Comparison of ENCODE assay signal across 10 mouse cellular contexts in genomic region chr9:108341139-108341475, GRCm38 (mm10). TPM values are rescaled to one million over a fixed set of nuclear protein-coding genes. Genes with fewer than 3 reads are reported as not detected.
DNase-seq lines count a peak whose midpoint lies in the region; ATAC-seq and TF ChIP-seq lines count a peak whose summit lies in the region.
"Had no signal": no experiment of that assay in that cellular context is flagged by ENCODE, and none has a peak within 500 bp of the region (broad histone marks: within the 10 kb centered on the region; RNA-seq: fewer than 3 reads in every experiment).

No protein-coding gene starts in this region.

- no peak for TF ChIP-seq POLR2A in bone marrow, adult 2 months (IDR thresholded peaks at IDR 0.05; ENCODE audit: borderline replicate concordance, control insufficient read depth, low read depth, low read length)

- no peaks in the 10 kb centered on the region for H3K27me3 ChIP-seq in hindbrain, embryonic 13.5 days
- no peaks in the 10 kb centered on the region for H3K27me3 ChIP-seq in liver, embryonic 16.5 days (ENCODE audit: control insufficient read depth, insufficient read depth, low read depth, low read length)

- DNase-seq in kidney, adult 18-20 months: peak; percentile 25
- no peak for DNase-seq in kidney, postnatal 14 days
- DNase-seq in adrenal gland, adult 2 months: no peak
- no peak for DNase-seq in adrenal gland, adult 18-20 months (ENCODE audit: low spot score in 2 of 2)

- peak overlapping the region; percentile 96 for H3K27ac ChIP-seq in bone marrow, adult 2 months (ENCODE audit: control insufficient read depth, insufficient read depth, low read depth, low read length, poor library complexity)
- H3K27ac ChIP-seq in hindbrain, embryonic 13.5 days: no peak overlapping the region
- H3K27ac ChIP-seq in liver, embryonic 16.5 days (ENCODE audit: low read length): peak overlapping the region; percentile 100
- H3K27ac ChIP-seq: midbrain, embryonic 10.5 days had no signal

- TF ChIP-seq CTCF in bone marrow, adult 2 months (IDR thresholded peaks at IDR 0.05; ENCODE audit: control insufficient read depth, insufficient read depth, low read length): no peak

- H3K36me3 ChIP-seq in hindbrain, embryonic 13.5 days: peaks cover 2% of the 10 kb centered on the region
- peaks cover 15% of the 10 kb centered on the region for H3K36me3 ChIP-seq in liver, embryonic 16.5 days (ENCODE audit: control insufficient read depth, insufficient read depth)

- 14% methylated on average over 5 of the region's 5 CpGs for WGBS in bone marrow, adult 2 months
- 90% methylated on average over 5 of the region's 5 CpGs for WGBS in hindbrain, embryonic 13.5 days
- 32% methylated on average over 5 of the region's 5 CpGs for WGBS in liver, embryonic 16.5 days (ENCODE audit: insufficient replicate concordance)

- no peak for ATAC-seq in hindbrain, embryonic 13.5 days (ENCODE audit: low FRiP score)
- ATAC-seq in liver, embryonic 16.5 days (ENCODE audit: low read depth): no peak
- ATAC-seq: inflammation-experienced regulatory T-cells, adult 6 months had no signal

- H3K4me2 ChIP-seq in hindbrain, embryonic 13.5 days: peak overlapping the region; percentile 73; the same call in 1 of the 2 replicates
- peak overlapping the region; percentile 63 for H3K4me2 ChIP-seq in liver, embryonic 16.5 days (ENCODE audit: low read depth, low read length)

- 0 out of 2 replicates have a peak overlapping the region, but pooled peaks have one; percentile 87 for H3K9ac ChIP-seq in hindbrain, embryonic 13.5 days
- H3K9ac ChIP-seq in liver, embryonic 16.5 days (ENCODE audit: low read depth, low read length): peak overlapping the region; percentile 65

- no peaks in the 10 kb centered on the region for H3K9me3 ChIP-seq in hindbrain, embryonic 13.5 days
- no peaks in the 10 kb centered on the region for H3K9me3 ChIP-seq in liver, embryonic 16.5 days (replicated peaks; ENCODE audit: control insufficient read depth, low read length)
- H3K9me3 ChIP-seq: midbrain, embryonic 10.5 days had no signal

- peak overlapping the region; percentile 40 for H3K4me3 ChIP-seq in bone marrow, adult 2 months (replicated peaks; ENCODE audit: control insufficient read depth, low read depth, low read length)
- no peak overlapping the region for H3K4me3 ChIP-seq in hindbrain, embryonic 13.5 days
- peak overlapping the region; percentile 94 for H3K4me3 ChIP-seq in liver, embryonic 16.5 days (ENCODE audit: low read depth, low read length)

- H3K4me1 ChIP-seq in bone marrow, adult 2 months (ENCODE audit: control insufficient read depth, insufficient read depth, low read length): peaks cover 7% of the 10 kb centered on the region
- H3K4me1 ChIP-seq in hindbrain, embryonic 13.5 days (replicated peaks): peaks cover 33% of the 10 kb centered on the region
- peaks cover 59% of the 10 kb centered on the region for H3K4me1 ChIP-seq in liver, embryonic 16.5 days (ENCODE audit: control insufficient read depth, low read depth, low read length)

RNA-seq across cellular contexts. Expression of gene Gpx1, which starts 2.4 kb away (rescaled TPM):
- polyA plus RNA-seq in bone marrow, adult 2 months (2011; ENCODE audit: insufficient read depth, insufficient read length, low replicate concordance, missing spikeins): 1,398 and 2,156 TPM in 2 replicates
- polyA plus RNA-seq in hindbrain, embryonic 13.5 days (2015; fragmentation: Nextera tagmentation; extraction: Ambion mirVana): 503 and 518 TPM in 2 replicates
- polyA plus RNA-seq in liver, embryonic 16.5 days (2015; fragmentation: Nextera tagmentation; extraction: Ambion mirVana): 5,943 and 6,062 TPM in 2 replicates
- 100 to 1,000 TPM; 694 to 927 TPM for total RNA-seq in adrenal gland, adult 2 months (2021)
- polyA plus RNA-seq in adrenal gland, adult 2 months (2012; rRNA removed): 1,573 and 1,924 TPM in 2 replicates
- 100 to 1,000 TPM; 551 to 749 TPM for total RNA-seq in adrenal gland, adult 18-20 months (2021)

RNA-seq across cellular contexts. Expression of gene Usp4, which starts 6.5 kb away (rescaled TPM):
- polyA plus RNA-seq in bone marrow, adult 2 months (2011; ENCODE audit: insufficient read depth, insufficient read length, low replicate concordance, missing spikeins): 102 and 256 TPM in 2 replicates
- polyA plus RNA-seq in hindbrain, embryonic 13.5 days (2015; fragmentation: Nextera tagmentation; extraction: Ambion mirVana): 125 and 141 TPM in 2 replicates
- 61.7 and 68.8 TPM in 2 replicates for polyA plus RNA-seq in liver, embryonic 16.5 days (2015; fragmentation: Nextera tagmentation; extraction: Ambion mirVana)
- 100 to 1,000 TPM; 100 to 122 TPM for total RNA-seq in adrenal gland, adult 2 months (2021)
- polyA plus RNA-seq in adrenal gland, adult 2 months (2012; rRNA removed): 47.0 and 52.3 TPM in 2 replicates
- total RNA-seq in adrenal gland, adult 18-20 months (2021): 100 to 1,000 TPM; 107 to 126 TPM

RNA-seq across cellular contexts. Expression of gene Tcta, which starts 35.1 kb away (rescaled TPM):
- 5.6 and 13.2 TPM in 2 replicates for polyA plus RNA-seq in bone marrow, adult 2 months (2011; ENCODE audit: insufficient read depth, insufficient read length, low replicate concordance, missing spikeins)
- polyA plus RNA-seq in hindbrain, embryonic 13.5 days (2015; fragmentation: Nextera tagmentation; extraction: Ambion mirVana): 55.0 and 63.3 TPM in 2 replicates
- polyA plus RNA-seq in liver, embryonic 16.5 days (2015; fragmentation: Nextera tagmentation; extraction: Ambion mirVana): 14.9 and 15.2 TPM in 2 replicates
- 10 to 100 TPM; 31.3 to 56.7 TPM for total RNA-seq in adrenal gland, adult 2 months (2021)
- polyA plus RNA-seq in adrenal gland, adult 2 months (2012; rRNA removed): 42.8 and 46.3 TPM in 2 replicates
- total RNA-seq in adrenal gland, adult 18-20 months (2021): 10 to 100 TPM; 36.1 to 36.2 TPM

RNA-seq across cellular contexts. Expression of gene Rhoa, which starts 35.2 kb away (rescaled TPM):
- polyA plus RNA-seq in bone marrow, adult 2 months (2011; ENCODE audit: insufficient read depth, insufficient read length, low replicate concordance, missing spikeins): 138 and 223 TPM in 2 replicates
- polyA plus RNA-seq in hindbrain, embryonic 13.5 days (2015; fragmentation: Nextera tagmentation; extraction: Ambion mirVana): 279 and 287 TPM in 2 replicates
- 190 and 213 TPM in 2 replicates for polyA plus RNA-seq in liver, embryonic 16.5 days (2015; fragmentation: Nextera tagmentation; extraction: Ambion mirVana)
- 100 to 1,000 TPM; 355 to 363 TPM for total RNA-seq in adrenal gland, adult 2 months (2021)
- polyA plus RNA-seq in adrenal gland, adult 2 months (2012; rRNA removed): 169 and 187 TPM in 2 replicates
- total RNA-seq in adrenal gland, adult 18-20 months (2021): 100 to 1,000 TPM; 356 to 357 TPM

RNA-seq across cellular contexts. Expression of gene Amt, which starts 44.5 kb away (rescaled TPM):
- 1.7 and 15.2 TPM in 2 replicates for polyA plus RNA-seq in bone marrow, adult 2 months (2011; ENCODE audit: insufficient read depth, insufficient read length, low replicate concordance, missing spikeins)
- polyA plus RNA-seq in hindbrain, embryonic 13.5 days (2015; fragmentation: Nextera tagmentation; extraction: Ambion mirVana): 32.1 and 33.3 TPM in 2 replicates
- polyA plus RNA-seq in liver, embryonic 16.5 days (2015; fragmentation: Nextera tagmentation; extraction: Ambion mirVana): 14.4 and 15.0 TPM in 2 replicates
- total RNA-seq in adrenal gland, adult 2 months (2021): 1 to 10 TPM; 3.3 to 5.5 TPM
- 2.2 and 2.6 TPM in 2 replicates for polyA plus RNA-seq in adrenal gland, adult 2 months (2012; rRNA removed)
- total RNA-seq in adrenal gland, adult 18-20 months (2021): 1 to 10 TPM; 4.2 to 5.8 TPM
- total RNA-seq: common myeloid progenitor, adult 5-6 weeks had no signal
